Mouse (Mus musculus) midbrain, postnatal 0 days (tissue): ENCODE measurements around the gene Ermap. TPM values are rescaled to one million over a fixed set of nuclear protein-coding genes. Genes with fewer than 3 reads are reported as not detected.

ENCODE experiments used
- ATAC-seq: fragments of 200-750 bp; cut with Nextera tagmentation; 2 replicates; pipeline ENCODE4 v1.8.0; 2017; ENCODE audit warnings: moderate number of reproducible peaks, mild to moderate bottlenecking, moderate TSS enrichment, moderate library complexity; ENCODE audit not compliant: low FRiP score
- DNase-seq: peaks from one replicate; pipeline ENCODE4 v3.0.0-alpha.2; 2015; ENCODE audit warnings: low spot score
- H3K27ac ChIP-seq: fragments of 300-500 bp; sonication (generic); 2 replicates; pipeline ENCODE4 v1.5.1; 2014; ENCODE audit warnings: low read depth, mild to moderate bottlenecking, low read length, mixed read lengths
- H3K27me3 ChIP-seq: fragments of 300-500 bp; sonication (generic); 2 replicates; pipeline ENCODE4 v1.6.1; 2014; ENCODE audit warnings: low read length, control low read depth, mixed read lengths; ENCODE audit not compliant: insufficient read depth
- H3K36me3 ChIP-seq: fragments of 300-500 bp; sonication (generic); 2 replicates; pipeline ENCODE4 v1.6.1; 2014; ENCODE audit warnings: low read length, control low read depth, mixed read lengths; ENCODE audit not compliant: insufficient read depth
- H3K4me1 ChIP-seq: fragments of 300-500 bp; sonication (generic); 2 replicates; pipeline ENCODE4 v1.6.1; 2014; ENCODE audit warnings: mild to moderate bottlenecking, control low read depth, antibody characterized with exemption, low read length, mixed read lengths; ENCODE audit not compliant: insufficient read depth
- H3K4me2 ChIP-seq: fragments of 300-500 bp; sonication (generic); 2 replicates; pipeline ENCODE4 v1.6.1; 2014; ENCODE audit warnings: low read depth, mild to moderate bottlenecking, low read length, mixed read lengths; ENCODE audit not compliant: poor library complexity, severe bottlenecking
- H3K4me3 ChIP-seq: fragments of 300-500 bp; sonication (generic); 2 replicates; pipeline ENCODE4 v1.5.1; 2014; ENCODE audit warnings: low read depth, mild to moderate bottlenecking, low read length, moderate library complexity
- H3K9ac ChIP-seq: fragments of 300-500 bp; sonication (generic); replicated peaks from 2 replicates; pipeline ENCODE4 v1.6.1; 2014; ENCODE audit warnings: mild to moderate bottlenecking, low read length, moderate library complexity, mixed read lengths; ENCODE audit not compliant: poor library complexity, severe bottlenecking
- H3K9me3 ChIP-seq: fragments of 300-500 bp; sonication (generic); 2 replicates; pipeline ENCODE4 v1.6.1; 2016; ENCODE audit warnings: low read length, control low read depth
- CTCF ChIP-seq: IDR thresholded peaks from 2 replicates; pipeline ENCODE4 v1.5.1; 2016; ENCODE audit warnings: antibody characterized with exemption, mild to moderate bottlenecking
- WGBS: fragments of 180-500 bp; shearing (Covaris S2); extraction: QIAGEN DNeasy Blood & Tissue Kit; methylation state at CpG from one replicate; pipeline ENCODE4 v1.1.7; 2014; 5-methylcytosine and 5-hydroxymethylcytosine counted together
- polyA plus RNA-seq: library from polyadenylated mRNA; unstranded; fragments of >200 nt; fragmentation: Nextera tagmentation; extraction: Ambion mirVana; gene quantifications from 2 replicates; pipeline ENCODE4 v1.2.1, GENCODE M21; 2015
- total RNA-seq: library from RNA; depleted of rRNA; stranded (reverse); fragments of >200 nt; gene quantifications from 2 replicates; pipeline ENCODE4 v1.2.3, GENCODE M21; 2014

Ermap gene
- total and polyA plus RNA-seq, 2 experiments from 2014 or later, result 0.31 to 0.33 TPM

- peak; percentile 92 for TF ChIP-seq CTCF
- no peaks in the 10 kb centered on the region for H3K36me3 ChIP-seq
- WGBS, result 2% methylated on average over 4 of the region's 4 CpGs
- ATAC-seq, result 0 out of 2 replicates have a peak, but pooled peaks have one; percentile 41
- H3K4me2 ChIP-seq, result no peak overlapping the region
- H3K27me3 ChIP-seq, result no peaks in the 10 kb centered on the region
- no peak overlapping the region for H3K27ac ChIP-seq
- H3K9ac ChIP-seq, result no peak overlapping the region
- H3K4me1 ChIP-seq, result no peaks in the 10 kb centered on the region; the same call in 1 of the 2 replicates
- no peak overlapping the region for H3K4me3 ChIP-seq
- H3K9me3 ChIP-seq, result no peaks in the 10 kb centered on the region
- DNase-seq, result peak; percentile 92
Measured at GRCm38 (mm10) chr4:119167663-119168062, 22.1 kb downstream of the Ermap start.

DNA sequence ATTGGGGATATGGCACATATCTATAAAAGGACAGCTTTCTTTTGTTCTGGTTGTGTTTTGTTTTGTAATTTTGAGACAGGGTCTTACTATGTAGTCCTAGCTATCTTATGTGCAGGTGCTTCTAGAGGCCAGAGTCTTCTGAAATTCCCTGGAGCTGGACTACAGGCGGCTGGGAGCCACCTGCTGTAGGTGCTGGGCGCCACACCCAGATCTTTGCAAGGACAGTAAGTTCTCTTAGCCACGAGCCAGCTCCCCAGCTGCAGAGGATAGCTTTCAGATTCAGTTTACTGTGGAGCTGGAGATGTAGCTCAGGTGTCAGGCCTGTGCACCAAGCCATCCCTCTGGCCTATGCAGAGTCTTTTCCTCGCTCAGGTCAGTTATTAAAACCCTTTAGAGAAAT is 22.7 kb downstream of the Ermap start:
- no peak overlapping the region for H3K4me2 ChIP-seq

DNA sequence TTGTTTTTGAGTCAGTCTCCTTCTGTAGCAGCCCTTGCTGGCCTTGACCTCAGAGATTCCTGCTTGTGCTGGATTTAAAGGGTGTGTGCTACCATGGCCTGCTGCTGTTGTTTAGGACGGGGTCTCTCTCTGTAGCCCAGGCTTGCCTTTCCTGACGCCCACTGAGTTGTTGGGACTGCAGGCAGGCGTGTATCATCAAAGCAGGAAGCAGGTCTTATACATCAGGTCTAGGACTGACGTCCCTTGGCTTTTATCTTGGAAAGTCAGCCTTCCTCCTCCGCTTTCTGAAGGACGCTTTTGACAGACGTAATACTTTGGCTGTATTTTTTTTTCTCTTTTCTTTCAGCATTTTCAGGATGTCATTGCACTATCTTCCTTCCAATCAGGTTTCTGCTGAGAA is 23.9 kb downstream of the Ermap start:
- H3K4me3 ChIP-seq, result no peak overlapping the region
- H3K4me2 ChIP-seq, result no peak overlapping the region
- no peaks in the 10 kb centered on the region for H3K4me1 ChIP-seq
- H3K36me3 ChIP-seq, result no peaks in the 10 kb centered on the region
- WGBS, result 80% methylated on average over 7 of the region's 7 CpGs
- no peak overlapping the region for H3K9ac ChIP-seq
- H3K27ac ChIP-seq, result no peak overlapping the region
- no peak for TF ChIP-seq CTCF
- ATAC-seq, result no peak
- DNase-seq, result no peak
- no peaks in the 10 kb centered on the region for H3K27me3 ChIP-seq
- no peaks in the 10 kb centered on the region for H3K9me3 ChIP-seq

More for the DNA sequence above, 22.7 kb downstream of the Ermap start:
- H3K27me3 ChIP-seq, result no peaks in the 10 kb centered on the region
- WGBS, result 87% methylated on average over 4 of the region's 4 CpGs
- H3K9ac ChIP-seq, result no peak overlapping the region
- no peak overlapping the region for H3K4me3 ChIP-seq
- no peak for ATAC-seq
- no peaks in the 10 kb centered on the region for H3K4me1 ChIP-seq
- H3K27ac ChIP-seq, result no peak overlapping the region
- DNase-seq, result no peak
- no peaks in the 10 kb centered on the region for H3K36me3 ChIP-seq
- H3K9me3 ChIP-seq, result no peaks in the 10 kb centered on the region
- no peak for TF ChIP-seq CTCF

GRCm38 (mm10) chr4:119162990-119163389 is 26.8 kb downstream of the Ermap start:
- DNase-seq, result no peak
- H3K27ac ChIP-seq, result no peak overlapping the region
- no peak for TF ChIP-seq CTCF
- no peak overlapping the region for H3K4me2 ChIP-seq
- no peaks in the 10 kb centered on the region for H3K27me3 ChIP-seq
- no peaks in the 10 kb centered on the region for H3K4me1 ChIP-seq
- 71% methylated on average over 4 of the region's 4 CpGs for WGBS
- no peak overlapping the region for H3K9ac ChIP-seq
- no peak for ATAC-seq
- no peaks in the 10 kb centered on the region for H3K36me3 ChIP-seq
- H3K9me3 ChIP-seq, result no peaks in the 10 kb centered on the region
- H3K4me3 ChIP-seq, result no peak overlapping the region

DNA sequence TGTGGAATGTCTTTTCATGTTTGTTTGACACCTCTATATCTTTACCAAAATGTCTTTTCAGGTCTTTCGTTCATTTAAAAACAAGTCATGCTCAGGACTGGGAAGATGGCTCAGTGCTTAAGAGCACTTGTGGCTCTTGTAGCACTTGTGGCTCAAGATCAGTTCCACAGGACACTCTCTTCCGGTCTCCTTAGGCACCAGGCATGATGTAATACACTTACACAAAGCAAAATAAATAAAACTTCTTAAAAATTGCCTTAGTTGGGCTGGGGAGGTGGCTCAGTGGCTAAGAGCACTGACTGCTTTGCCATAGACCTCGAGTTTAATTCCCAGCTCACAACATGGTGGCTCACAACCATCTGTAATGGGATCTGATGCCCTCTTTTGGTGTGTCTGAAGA is 28.5 kb downstream of the Ermap start:
- DNase-seq (no peak), ATAC-seq (no peak)
- Histone ChIP-seq H3K36me3 (no peaks in the 10 kb centered on the region), H3K4me2 (no peak overlapping the region), H3K4me1 (no peaks in the 10 kb centered on the region), H3K9ac (no peak overlapping the region), H3K4me3 (no peak overlapping the region), H3K27ac (no peak overlapping the region), H3K27me3 (no peaks in the 10 kb centered on the region), H3K9me3 (no peaks in the 10 kb centered on the region)
- 78% methylated on average over 3 of the region's 3 CpGs for WGBS
- no peak for TF ChIP-seq CTCF

DNA sequence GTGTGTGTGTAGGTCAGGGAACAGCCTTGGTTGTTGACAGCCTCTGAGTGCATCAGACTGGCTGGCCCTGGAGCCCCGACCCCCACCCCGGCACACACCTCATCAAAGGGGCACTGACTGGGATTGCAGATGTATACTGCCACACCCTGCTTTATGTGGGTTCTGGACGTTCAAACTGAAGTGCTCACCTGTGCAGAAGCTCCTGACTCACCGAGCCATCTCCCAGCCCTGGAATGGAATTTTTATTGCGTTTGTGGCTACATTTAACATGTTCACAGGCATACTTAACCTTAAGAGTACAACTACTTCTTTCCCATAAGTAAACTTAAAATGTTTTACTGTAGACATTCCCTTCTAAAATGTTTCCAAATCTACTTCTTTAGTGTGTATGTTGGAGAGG is 31.9 kb downstream of the Ermap start:
- Histone ChIP-seq H3K27ac (no peak overlapping the region), H3K4me2 (no peak overlapping the region), H3K4me3 (no peak overlapping the region), H3K36me3 (no peaks in the 10 kb centered on the region), H3K9ac (no peak overlapping the region), H3K4me1 (no peaks in the 10 kb centered on the region), H3K9me3 (no peaks in the 10 kb centered on the region), H3K27me3 (no peaks in the 10 kb centered on the region)
- ATAC-seq, result no peak
- WGBS, result 89% methylated on average over 5 of the region's 5 CpGs
- TF ChIP-seq CTCF, result no peak
- no peak for DNase-seq
